Mouse (Mus musculus): Measurements from ENCODE around the gene Sin3a. TPM values are rescaled to one million over a fixed set of nuclear protein-coding genes. Genes with fewer than 3 reads are reported as not detected.

The Sin3a gene
- 10.4 and 14.0 TPM in 2 replicates for polyA plus RNA-seq (2015; fragmentation: Nextera tagmentation; extraction: Ambion mirVana)

GRCm38 (mm10) chr9:57071801-57072351 is at the start of gene Sin3a:
TSS of gene Sin3a (plus strand) at chr9:57072040.

GRCm38 (mm10) chr9:57130577-57131433 is 59.0 kb downstream of the Sin3a start, which contains the start of gene Man2c1:
TSS of gene Man2c1 (plus strand) at chr9:57130690.

GRCm38 (mm10) chr9:57148144-57148878 is 76.5 kb downstream of the Sin3a start, which contains the start of gene Neil1:
TSS of gene Neil1 (minus strand) at chr9:57148305.

GRCm38 (mm10) chr9:57158013-57158470 is 86.2 kb downstream of the Sin3a start, which contains the start of gene Commd4:
TSS of gene Commd4 (minus strand) at chr9:57158331.

Other genes starting within 250 kb of the Sin3a start
- 0.16 and 0.25 TPM in 2 replicates for gene Odf3l1, start 207.4 kb upstream of the Sin3a start, polyA plus RNA-seq (2015; fragmentation: Nextera tagmentation; extraction: Ambion mirVana)
- gene Cspg4, start 207.0 kb upstream of the Sin3a start, polyA plus RNA-seq (2015; fragmentation: Nextera tagmentation; extraction: Ambion mirVana): 4.4 TPM in 2 replicates
- 5.7 and 8.7 TPM in 2 replicates for gene Snx33, start 143.7 kb upstream of the Sin3a start, polyA plus RNA-seq (2015; fragmentation: Nextera tagmentation; extraction: Ambion mirVana)
- 112 and 123 TPM in 2 replicates for gene Imp3, start 134.6 kb upstream of the Sin3a start, polyA plus RNA-seq (2015; fragmentation: Nextera tagmentation; extraction: Ambion mirVana)
- gene Snupn, start 121.2 kb upstream of the Sin3a start, polyA plus RNA-seq (2015; fragmentation: Nextera tagmentation; extraction: Ambion mirVana): 16.9 and 20.7 TPM in 2 replicates
- 23.3 and 28.3 TPM in 2 replicates for gene Ptpn9, start 77.1 kb upstream of the Sin3a start, polyA plus RNA-seq (2015; fragmentation: Nextera tagmentation; extraction: Ambion mirVana)
- 43.0 and 62.1 TPM in 2 replicates for gene Man2c1, start 58.6 kb downstream of the Sin3a start, polyA plus RNA-seq (2015; fragmentation: Nextera tagmentation; extraction: Ambion mirVana)
- 5.8 and 10.1 TPM in 2 replicates for gene Neil1, start 76.3 kb downstream of the Sin3a start, polyA plus RNA-seq (2015; fragmentation: Nextera tagmentation; extraction: Ambion mirVana)
- 127 and 149 TPM in 2 replicates for gene Commd4, start 86.3 kb downstream of the Sin3a start, polyA plus RNA-seq (2015; fragmentation: Nextera tagmentation; extraction: Ambion mirVana)
- not detected in 2 replicates for gene Trcg1, start 164.5 kb downstream of the Sin3a start, polyA plus RNA-seq (2015; fragmentation: Nextera tagmentation; extraction: Ambion mirVana)
- gene 1700017B05Rik, start 190.6 kb downstream of the Sin3a start, polyA plus RNA-seq (2015; fragmentation: Nextera tagmentation; extraction: Ambion mirVana): 14.2 and 33.5 TPM in 2 replicates

Measured in adrenal gland, postnatal 0 days (tissue).